Mouse (Mus musculus) brain, embryonic 14.5 days (tissue): ENCODE results near the gene Tbc1d22a. TPM values are rescaled to one million over a fixed set of nuclear protein-coding genes. Genes with fewer than 3 reads are reported as not detected.
"Not testable (repeated sequence)": the region's sequence is repeated elsewhere in the genome, so short reads cannot be mapped to it uniquely, and the experiment has no call there.

Experiments
- DNase-seq: peaks from one replicate; pipeline ENCODE4 v3.0.0-alpha.2; 2011; ENCODE audit warnings: low read depth
- CTCF ChIP-seq: fragments of 200-500 bp; IDR thresholded peaks from 2 replicates; pipeline ENCODE4 v1.5.1; 2012; ENCODE audit warnings: inconsistent platforms, mild to moderate bottlenecking, moderate library complexity, borderline replicate concordance; ENCODE audit not compliant: insufficient read depth, insufficient read length; ENCODE audit errors: extremely low read depth
- POLR2A ChIP-seq: fragments of 200-500 bp; IDR thresholded peaks from 2 replicates; pipeline ENCODE4 v1.6.1; 2012; ENCODE audit warnings: mild to moderate bottlenecking, inconsistent platforms, borderline replicate concordance; ENCODE audit not compliant: poor library complexity, insufficient read depth, insufficient read length, severe bottlenecking; ENCODE audit errors: extremely low read depth
- polyA plus RNA-seq: library from polyadenylated mRNA; depleted of rRNA; stranded (reverse); fragments of >200 nt; gene quantifications from 2 replicates; pipeline ENCODE4 v1.2.3, GENCODE M21; 2012

Gene Tbc1d22a
- polyA plus RNA-seq, 1 experiment = 16.8 TPM

GRCm38 (mm10) chr15:86220229-86220630 lies 6.0 kb downstream of the Tbc1d22a start:
- no peak for TF ChIP-seq POLR2A
- TF ChIP-seq CTCF = no peak
- no peak for DNase-seq

- DNase-seq = no peak
- TF ChIP-seq CTCF (no peak), POLR2A (no peak)
Measured at GRCm38 (mm10) chr15:86220715-86221114, 6.5 kb downstream of the Tbc1d22a start.

GRCm38 (mm10) chr15:86221369-86221768 lies 7.1 kb downstream of the Tbc1d22a start:
- TF ChIP-seq POLR2A (no peak), CTCF (no peak)
- no peak for DNase-seq

GRCm38 (mm10) chr15:86221901-86222300 lies 7.6 kb downstream of the Tbc1d22a start:
- DNase-seq = not testable (repeated sequence)

- no peak for DNase-seq
- TF ChIP-seq POLR2A (no peak), CTCF (no peak)
Measured at GRCm38 (mm10) chr15:86224972-86225551, 10.8 kb downstream of the Tbc1d22a start.

- DNase-seq = no peak
- TF ChIP-seq POLR2A (no peak), CTCF (no peak)
Measured at GRCm38 (mm10) chr15:86226221-86226620, 12.0 kb downstream of the Tbc1d22a start.

GRCm38 (mm10) chr15:86226968-86227367 lies 12.7 kb downstream of the Tbc1d22a start:
- DNase-seq = no peak
- no peak for TF ChIP-seq POLR2A
- no peak for TF ChIP-seq CTCF

GRCm38 (mm10) chr15:86228186-86228585 lies 13.9 kb downstream of the Tbc1d22a start:
- peak; percentile 57 for DNase-seq
- no peak for TF ChIP-seq POLR2A
- peak; percentile 66; the same call in 1 of the 2 replicates for TF ChIP-seq CTCF

- TF ChIP-seq CTCF (no peak), POLR2A (no peak)
Measured at GRCm38 (mm10) chr15:86229088-86229487, 14.8 kb downstream of the Tbc1d22a start.

GRCm38 (mm10) chr15:86229623-86230022 lies 15.4 kb downstream of the Tbc1d22a start:
- no peak for DNase-seq
- TF ChIP-seq POLR2A (no peak), CTCF (no peak)

More at GRCm38 (mm10) chr15:86229088-86229487, 14.8 kb downstream of the Tbc1d22a start:
- DNase-seq = no peak

- TF ChIP-seq CTCF = no peak
- no peak for TF ChIP-seq POLR2A
- DNase-seq = no peak
Measured at GRCm38 (mm10) chr15:86231170-86231569, 16.9 kb downstream of the Tbc1d22a start.

GRCm38 (mm10) chr15:86231831-86232512 lies 17.7 kb downstream of the Tbc1d22a start:
- TF ChIP-seq CTCF (no peak), POLR2A (no peak)
- DNase-seq = peak; percentile 40
